Mouse (Mus musculus): ENCODE data around the gene Adam22. TPM values are rescaled to one million over a fixed set of nuclear protein-coding genes. Genes with fewer than 3 reads are reported as not detected.

Gene Adam22
- polyA plus RNA-seq, 1 experiment from 2014 or later: 7.7 TPM

- no peak overlapping the region for H3K27ac ChIP-seq
- no peak for TF ChIP-seq CTCF (IDR thresholded peaks at IDR 0.05; ENCODE audit: low read depth)
- DNase-seq (ENCODE audit: low spot score) (no peak), ATAC-seq (replicated peaks; ENCODE audit: low FRiP score, low read depth) (no peak)
- H3K27me3 ChIP-seq (ENCODE audit: insufficient read depth, low read length): no peaks in the 10 kb centered on the region
- no peaks in the 10 kb centered on the region for H3K36me3 ChIP-seq (ENCODE audit: insufficient read depth, low read length)
- WGBS: 95% methylated on average over 3 of the region's 3 CpGs
- no peaks in the 10 kb centered on the region for H3K9me3 ChIP-seq (replicated peaks; ENCODE audit: low read length)
- no peak overlapping the region for H3K4me2 ChIP-seq (ENCODE audit: low read length)
- no peak overlapping the region for H3K4me3 ChIP-seq (replicated peaks; ENCODE audit: low read depth, low read length)
- no peaks in the 10 kb centered on the region for H3K4me1 ChIP-seq (replicated peaks; ENCODE audit: insufficient read depth, low read length)
- H3K9ac ChIP-seq (ENCODE audit: low read depth, low read length): no peak overlapping the region
Measured at GRCm38 (mm10) chr5:8085661-8086060, 282.3 kb downstream of the Adam22 start.

GRCm38 (mm10) chr5:8082800-8083509 lies 285.0 kb downstream of the Adam22 start:
- Histone ChIP-seq H3K9me3 (replicated peaks; ENCODE audit: low read length) (no peaks in the 10 kb centered on the region), H3K9ac (ENCODE audit: low read depth, low read length) (no peak overlapping the region), H3K27ac (no peak overlapping the region), H3K27me3 (ENCODE audit: insufficient read depth, low read length) (no peaks in the 10 kb centered on the region), H3K36me3 (ENCODE audit: insufficient read depth, low read length) (no peaks in the 10 kb centered on the region), H3K4me1 (replicated peaks; ENCODE audit: insufficient read depth, low read length) (no peaks in the 10 kb centered on the region), H3K4me2 (ENCODE audit: low read length) (no peak overlapping the region), H3K4me3 (replicated peaks; ENCODE audit: low read depth, low read length) (no peak overlapping the region)
- ATAC-seq (replicated peaks; ENCODE audit: low FRiP score, low read depth): no peak
- no peak for TF ChIP-seq CTCF (IDR thresholded peaks at IDR 0.05; ENCODE audit: low read depth)
- WGBS: 73% methylated on average over 20 of the region's 20 CpGs
- no peak for DNase-seq (ENCODE audit: low spot score)

- no peak for TF ChIP-seq CTCF (IDR thresholded peaks at IDR 0.05; ENCODE audit: low read depth)
- DNase-seq (ENCODE audit: low spot score) (no peak), ATAC-seq (replicated peaks; ENCODE audit: low FRiP score, low read depth) (no peak)
- H3K27ac ChIP-seq: no peak overlapping the region
- no peaks in the 10 kb centered on the region for H3K4me1 ChIP-seq (replicated peaks; ENCODE audit: insufficient read depth, low read length)
- H3K4me2 ChIP-seq (ENCODE audit: low read length): no peak overlapping the region
- no peak overlapping the region for H3K9ac ChIP-seq (ENCODE audit: low read depth, low read length)
- no peak overlapping the region for H3K4me3 ChIP-seq (replicated peaks; ENCODE audit: low read depth, low read length)
- H3K27me3 ChIP-seq (ENCODE audit: insufficient read depth, low read length): no peaks in the 10 kb centered on the region
- H3K9me3 ChIP-seq (replicated peaks; ENCODE audit: low read length): no peaks in the 10 kb centered on the region
- WGBS: 82% methylated on average over 8 of the region's 8 CpGs
- no peaks in the 10 kb centered on the region for H3K36me3 ChIP-seq (ENCODE audit: insufficient read depth, low read length)
Measured at GRCm38 (mm10) chr5:8077481-8077880, 290.5 kb downstream of the Adam22 start.

- H3K4me3 ChIP-seq (replicated peaks; ENCODE audit: low read depth, low read length): no peak overlapping the region
- no peaks in the 10 kb centered on the region for H3K27me3 ChIP-seq (ENCODE audit: insufficient read depth, low read length)
- no peaks in the 10 kb centered on the region for H3K9me3 ChIP-seq (replicated peaks; ENCODE audit: low read length)
- H3K4me2 ChIP-seq (ENCODE audit: low read length): no peak overlapping the region
- H3K4me1 ChIP-seq (replicated peaks; ENCODE audit: insufficient read depth, low read length): no peaks in the 10 kb centered on the region
- 90% methylated on average over 9 of the region's 9 CpGs for WGBS
- DNase-seq (ENCODE audit: low spot score) (no peak), ATAC-seq (replicated peaks; ENCODE audit: low FRiP score, low read depth) (no peak)
- no peak overlapping the region for H3K27ac ChIP-seq
- no peak for TF ChIP-seq CTCF (IDR thresholded peaks at IDR 0.05; ENCODE audit: low read depth)
- H3K9ac ChIP-seq (ENCODE audit: low read depth, low read length): no peak overlapping the region
- no peaks in the 10 kb centered on the region for H3K36me3 ChIP-seq (ENCODE audit: insufficient read depth, low read length)
Measured at GRCm38 (mm10) chr5:8073901-8074561, 293.9 kb downstream of the Adam22 start.

- no peak overlapping the region for H3K27ac ChIP-seq
- no peaks in the 10 kb centered on the region for H3K27me3 ChIP-seq (ENCODE audit: insufficient read depth, low read length)
- 92% methylated on average over 9 of the region's 9 CpGs for WGBS
- H3K36me3 ChIP-seq (ENCODE audit: insufficient read depth, low read length): no peaks in the 10 kb centered on the region
- H3K9ac ChIP-seq (ENCODE audit: low read depth, low read length): no peak overlapping the region
- TF ChIP-seq CTCF (IDR thresholded peaks at IDR 0.05; ENCODE audit: low read depth): no peak
- H3K9me3 ChIP-seq (replicated peaks; ENCODE audit: low read length): no peaks in the 10 kb centered on the region
- no peak overlapping the region for H3K4me3 ChIP-seq (replicated peaks; ENCODE audit: low read depth, low read length)
- no peak overlapping the region for H3K4me2 ChIP-seq (ENCODE audit: low read length)
- DNase-seq (ENCODE audit: low spot score): no peak
- ATAC-seq (replicated peaks; ENCODE audit: low FRiP score, low read depth): no peak
- no peaks in the 10 kb centered on the region for H3K4me1 ChIP-seq (replicated peaks; ENCODE audit: insufficient read depth, low read length)
Measured at GRCm38 (mm10) chr5:8073406-8073805, 294.6 kb downstream of the Adam22 start.

- Histone ChIP-seq H3K4me3 (replicated peaks; ENCODE audit: low read depth, low read length) (no peak overlapping the region), H3K27me3 (ENCODE audit: insufficient read depth, low read length) (no peaks in the 10 kb centered on the region), H3K4me1 (replicated peaks; ENCODE audit: insufficient read depth, low read length) (0 out of 2 replicates have a peak, but pooled peaks cover under 1% of the 10 kb centered on the region), H3K36me3 (ENCODE audit: insufficient read depth, low read length) (peaks cover 59% of the 10 kb centered on the region), H3K9me3 (replicated peaks; ENCODE audit: low read length) (no peaks in the 10 kb centered on the region), H3K9ac (ENCODE audit: low read depth, low read length) (no peak overlapping the region), H3K4me2 (ENCODE audit: low read length) (no peak overlapping the region), H3K27ac (no peak overlapping the region)
- DNase-seq (ENCODE audit: low spot score) (no peak), ATAC-seq (replicated peaks; ENCODE audit: low FRiP score, low read depth) (no peak)
- WGBS: 82% methylated on average over 6 of the region's 6 CpGs
- no peak for TF ChIP-seq CTCF (IDR thresholded peaks at IDR 0.05; ENCODE audit: low read depth)
Measured at GRCm38 (mm10) chr5:8063207-8063606, 304.8 kb downstream of the Adam22 start.
